20 mouse cellular contexts compared by ENCODE assay signal in genomic region chr7:101332045-101332831, GRCm38 (mm10). TPM values are rescaled to one million over a fixed set of nuclear protein-coding genes. Genes with fewer than 3 reads are reported as not detected.
DNase-seq lines count a peak whose midpoint lies in the region; ATAC-seq and TF ChIP-seq lines count a peak whose summit lies in the region.
"Had no signal": no experiment of that assay in that cellular context is flagged by ENCODE, and none has a peak within 500 bp of the region (broad histone marks: within the 10 kb centered on the region; RNA-seq: fewer than 3 reads in every experiment).

No protein-coding gene starts in this region.

- DNase-seq in adrenal gland, adult (ENCODE audit: inconsistent age in 2 of 2, low spot score in 1 of 2): peak; percentile 70 to 72
- no peak for DNase-seq in adrenal gland, adult 8-10 months
- DNase-seq in liver, adult 2 months (ENCODE audit: extremely low read depth, low read depth, low spot score): peak; percentile 97
- no peak for DNase-seq in liver
- peak; percentile 63 for DNase-seq in adrenal gland, postnatal 14 days
- DNase-seq in liver, postnatal 0 days: peak; percentile 23
- DNase-seq in kidney, adult 8-10 months: no peak
- DNase-seq in hindbrain, postnatal 0 days (ENCODE audit: low spot score): no peak
- DNase-seq: cerebellum, adult 11-12 months; cerebellum, postnatal 25 days; embryo, embryonic 11 days; forebrain, postnatal 0 days; heart, postnatal 10 days; kidney, adult 9 months; kidney, postnatal 36 days; lung, adult 18-20 months; right cerebral cortex, postnatal 4 days had no signal

- 0 out of 2 replicates have a peak, but pooled peaks have one; percentile 31 for TF ChIP-seq EP300 in liver, postnatal 0 days (IDR thresholded peaks at IDR 0.05; ENCODE audit: low read depth)

- H3K9me3 ChIP-seq in liver, postnatal 0 days (ENCODE audit: low read length): no peaks in the 10 kb centered on the region
- no peaks in the 10 kb centered on the region for H3K9me3 ChIP-seq in hindbrain, postnatal 0 days (ENCODE audit: low read length)
- H3K9me3 ChIP-seq: forebrain, embryonic 10.5 days had no signal

- no peak overlapping the region for H3K4me2 ChIP-seq in liver, postnatal 0 days (ENCODE audit: low read depth, low read length)
- H3K4me2 ChIP-seq in hindbrain, postnatal 0 days (ENCODE audit: low read depth, low read length): no peak overlapping the region
- H3K4me2 ChIP-seq: heart, embryonic 11.5 days had no signal

- H3K36me3 ChIP-seq in liver, adult 2 months (ENCODE audit: control insufficient read depth, insufficient read depth, low read length): peaks cover 40% of the 10 kb centered on the region
- peaks cover 19% of the 10 kb centered on the region for H3K36me3 ChIP-seq in liver, postnatal 0 days (replicated peaks; ENCODE audit: insufficient read depth, low read length)
- no peaks in the 10 kb centered on the region for H3K36me3 ChIP-seq in hindbrain, postnatal 0 days (ENCODE audit: insufficient read depth, low read length)
- H3K36me3 ChIP-seq: forebrain, embryonic 10.5 days had no signal

- peaks cover 69% of the 10 kb centered on the region for H3K4me1 ChIP-seq in liver, adult 2 months (ENCODE audit: control insufficient read depth, insufficient read depth, low read length)
- peaks cover 23% of the 10 kb centered on the region for H3K4me1 ChIP-seq in liver, postnatal 0 days (ENCODE audit: insufficient read depth)
- H3K4me1 ChIP-seq in hindbrain, postnatal 0 days (ENCODE audit: insufficient read depth, low read length): peaks cover 19% of the 10 kb centered on the region; the same call in 1 of the 2 replicates

- H3K4me3 ChIP-seq in liver, adult 2 months (ENCODE audit: insufficient read depth, low read depth, low read length): peak overlapping the region; percentile 24; the same call in 1 of the 2 replicates
- H3K4me3 ChIP-seq in liver, postnatal 0 days (ENCODE audit: low read depth, low read length): no peak overlapping the region
- no peak overlapping the region for H3K4me3 ChIP-seq in hindbrain, postnatal 0 days (ENCODE audit: low read length)
- H3K4me3 ChIP-seq: forebrain, embryonic 10.5 days had no signal

- no peak for TF ChIP-seq POLR2A in liver, adult 2 months (IDR thresholded peaks at IDR 0.05; ENCODE audit: extremely low read depth, insufficient read depth, low read length)

- TF ChIP-seq CTCF in liver, adult 2 months (IDR thresholded peaks at IDR 0.05; ENCODE audit: low read depth, low read length): no peak
- no peak for TF ChIP-seq CTCF in liver, postnatal 0 days (IDR thresholded peaks at IDR 0.05; ENCODE audit: low read depth)
- TF ChIP-seq CTCF in hindbrain, postnatal 0 days (IDR thresholded peaks at IDR 0.05; ENCODE audit: low read depth): no peak

- peak; percentile 68 for ATAC-seq in liver, postnatal 0 days
- no peak for ATAC-seq in hindbrain, postnatal 0 days
- ATAC-seq: activated CD4-positive, CD25-positive, alpha-beta regulatory T cell, adult 4 months; forebrain, postnatal 0 days had no signal

- peak overlapping the region; percentile 63 for H3K9ac ChIP-seq in liver, adult 2 months (ENCODE audit: low read depth, low read length)
- H3K9ac ChIP-seq in liver, postnatal 0 days (replicated peaks): no peak overlapping the region; the same call in 1 of the 2 replicates
- H3K9ac ChIP-seq in hindbrain, postnatal 0 days (replicated peaks; ENCODE audit: low read length): no peak overlapping the region
- H3K9ac ChIP-seq: forebrain, postnatal 0 days had no signal

- peak overlapping the region; percentile 98 for H3K27ac ChIP-seq in liver, adult 2 months (replicated peaks; ENCODE audit: insufficient read depth, low read depth, low read length)
- H3K27ac ChIP-seq in liver, postnatal 0 days (ENCODE audit: low read depth): peak overlapping the region; percentile 66
- no peak overlapping the region for H3K27ac ChIP-seq in hindbrain, postnatal 0 days
- H3K27ac ChIP-seq: forebrain, embryonic 10.5 days had no signal

- H3K27me3 ChIP-seq in liver, adult 2 months (ENCODE audit: control insufficient read depth, insufficient read depth, low read length): no peaks in the 10 kb centered on the region
- no peaks in the 10 kb centered on the region for H3K27me3 ChIP-seq in liver, postnatal 0 days (ENCODE audit: insufficient read depth, low read length)
- no peaks in the 10 kb centered on the region for H3K27me3 ChIP-seq in hindbrain, postnatal 0 days (ENCODE audit: insufficient read depth, low read length)

- 22% methylated on average over 5 of the region's 5 CpGs for WGBS in liver, adult 2 months
- WGBS in liver, postnatal 0 days (ENCODE audit: insufficient replicate concordance): 80% methylated on average over 5 of the region's 5 CpGs
- 78% methylated on average over 5 of the region's 5 CpGs for WGBS in hindbrain, postnatal 0 days

- H3K79me2 ChIP-seq in liver, adult 2 months (ENCODE audit: control insufficient read depth, insufficient read depth, low read length): peaks cover 35% of the 10 kb centered on the region; the same call in 1 of the 2 replicates

RNA-seq across cellular contexts. Expression of gene Stard10, which starts 15.4 kb away (rescaled TPM):
- total RNA-seq in adrenal gland, adult 8-10 months (2022): 100 to 1,000 TPM in 2 of 4 experiments, 10 to 100 TPM in 2; 39.3 to 195 (median 109) TPM
- total RNA-seq in liver, adult 2 months (2014; rRNA removed): 779 and 846 TPM in 2 replicates
- 1,131 and 1,407 TPM in 2 replicates for polyA plus RNA-seq in liver, adult 2 months (2012; rRNA removed)
- total RNA-seq in adrenal gland, postnatal 14 days (2021): 20.2 and 77.9 TPM in 2 replicates
- 361 and 384 TPM in 2 replicates for polyA plus RNA-seq in liver, postnatal 0 days (2015; fragmentation: Nextera tagmentation; extraction: Ambion mirVana)
- total RNA-seq in hindbrain, postnatal 0 days (2014; rRNA removed): 39.3 and 53.4 TPM in 2 replicates
- polyA plus RNA-seq in hindbrain, postnatal 0 days (2015; fragmentation: Nextera tagmentation; extraction: Ambion mirVana): 17.2 and 20.1 TPM in 2 replicates

RNA-seq across cellular contexts. Expression of gene Arap1, which starts 15.6 kb away (rescaled TPM):
- total RNA-seq in adrenal gland, adult 8-10 months (2022): 10 to 100 TPM; 34.8 to 67.7 (median 49.6) TPM
- total RNA-seq in liver, adult 2 months (2014; rRNA removed): 43.8 and 51.0 TPM in 2 replicates
- 88.2 and 89.2 TPM in 2 replicates for polyA plus RNA-seq in liver, adult 2 months (2012; rRNA removed)
- 39.7 and 55.7 TPM in 2 replicates for total RNA-seq in adrenal gland, postnatal 14 days (2021)
- polyA plus RNA-seq in liver, postnatal 0 days (2015; fragmentation: Nextera tagmentation; extraction: Ambion mirVana): 16.0 and 18.1 TPM in 2 replicates
- total RNA-seq in hindbrain, postnatal 0 days (2014; rRNA removed): 19.2 and 44.0 TPM in 2 replicates
- polyA plus RNA-seq in hindbrain, postnatal 0 days (2015; fragmentation: Nextera tagmentation; extraction: Ambion mirVana): 9.2 and 10.5 TPM in 2 replicates

RNA-seq across cellular contexts. Expression of gene Atg16l2, which starts 30.2 kb away (rescaled TPM):
- 10 to 100 TPM; 20.8 to 49.8 (median 33.4) TPM for total RNA-seq in adrenal gland, adult 8-10 months (2022)
- 8.7 and 9.1 TPM in 2 replicates for total RNA-seq in liver, adult 2 months (2014; rRNA removed)
- polyA plus RNA-seq in liver, adult 2 months (2012; rRNA removed): 8.2 and 13.8 TPM in 2 replicates
- 16.6 and 21.5 TPM in 2 replicates for total RNA-seq in adrenal gland, postnatal 14 days (2021)
- polyA plus RNA-seq in liver, postnatal 0 days (2015; fragmentation: Nextera tagmentation; extraction: Ambion mirVana): 4.9 and 5.3 TPM in 2 replicates
- total RNA-seq in hindbrain, postnatal 0 days (2014; rRNA removed): 16.9 and 49.3 TPM in 2 replicates
- polyA plus RNA-seq in hindbrain, postnatal 0 days (2015; fragmentation: Nextera tagmentation; extraction: Ambion mirVana): 18.8 and 20.6 TPM in 2 replicates

Comparison
In these comparisons a context has a peak if more than half of its experiments do, and no peak if none do; other contexts are left out.
1. DNase-seq: peak in adrenal gland, adult (2 of 2), liver, adult 2 months (single experiment), adrenal gland, postnatal 14 days (single experiment) and liver, postnatal 0 days (single experiment); none in adrenal gland, adult 8-10 months (single experiment), liver (single experiment), kidney, adult 8-10 months (0 of 2) and hindbrain, postnatal 0 days (single experiment).